Mouse (Mus musculus) erythroblast, embryonic 14.5 days (primary cell): ENCODE data around the gene Ksr1.

ENCODE experiments used
- GATA1 ChIP-seq: IDR thresholded peaks from 2 replicates; pipeline ENCODE4 v1.6.1; 2012; ENCODE audit warnings: low read length, inconsistent platforms, mixed read lengths
- TAL1 ChIP-seq: IDR thresholded peaks from 3 replicates; pipeline ENCODE4 v1.6.1; 2012; ENCODE audit warnings: low read length, inconsistent platforms, mixed read lengths

DNA sequence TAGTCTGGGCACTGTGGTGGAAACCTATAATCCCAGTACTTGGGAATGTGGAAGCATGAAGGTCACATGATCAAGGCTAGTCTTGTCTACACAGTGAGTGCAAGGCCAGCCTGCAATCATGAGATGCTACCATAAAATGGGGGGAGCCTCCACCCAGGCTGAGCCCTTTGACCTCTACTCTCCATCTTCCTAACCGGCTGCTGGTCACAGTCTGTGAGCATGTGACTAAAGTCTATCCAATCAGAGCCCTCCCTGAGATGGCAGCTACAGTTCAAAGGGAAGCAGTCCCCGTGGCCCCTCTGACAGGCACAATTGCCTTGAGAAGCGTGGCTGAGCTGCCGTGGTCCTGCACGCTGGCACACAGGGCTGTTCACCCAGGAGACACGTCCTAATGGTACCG lies 84.4 kb downstream of the Ksr1 start:
- no peak for TF ChIP-seq GATA1
- TF ChIP-seq TAL1 = no peak
